Mouse (Mus musculus): ENCODE measurements around the gene Ap5b1.

- TF ChIP-seq POLR2A (IDR thresholded peaks at IDR 0.05; ENCODE audit: low read depth, low read length) (no peak), CTCF (IDR thresholded peaks at IDR 0.05; ENCODE audit: borderline replicate concordance, insufficient read depth, low read length) (no peak)
Measured at GRCm38 (mm10) chr19:5572331-5573125, 4.7 kb downstream of the Ap5b1 start.
